Mouse (Mus musculus) limb, embryonic 13.5 days (tissue): Measurements from ENCODE around the gene Nhs. TPM values are rescaled to one million over a fixed set of nuclear protein-coding genes. Genes with fewer than 3 reads are reported as not detected.

ENCODE experiments used
- ATAC-seq: fragments of 200-750 bp; cut with Nextera tagmentation; 2 replicates; pipeline ENCODE4 v1.8.0; 2017; ENCODE audit warnings: low read depth, moderate number of reproducible peaks, moderate TSS enrichment; ENCODE audit not compliant: low FRiP score
- H3K27ac ChIP-seq: fragments of 300-500 bp; sonication (generic); 2 replicates; pipeline ENCODE4 v1.5.1; 2015; ENCODE audit warnings: inconsistent platforms, mild to moderate bottlenecking, moderate library complexity
- H3K27me3 ChIP-seq: fragments of 300-500 bp; sonication (generic); 2 replicates; pipeline ENCODE4 v1.6.1; 2015; ENCODE audit warnings: mild to moderate bottlenecking, inconsistent platforms
- H3K36me3 ChIP-seq: fragments of 300-500 bp; sonication (generic); 2 replicates; pipeline ENCODE4 v1.6.1; 2015; ENCODE audit warnings: inconsistent platforms, mild to moderate bottlenecking, moderate library complexity
- H3K4me1 ChIP-seq: fragments of 300-500 bp; sonication (generic); 2 replicates; pipeline ENCODE4 v1.6.1; 2015; ENCODE audit warnings: inconsistent platforms
- H3K4me2 ChIP-seq: fragments of 300-500 bp; sonication (generic); replicated peaks from 2 replicates; pipeline ENCODE4 v1.6.1; 2015; ENCODE audit warnings: inconsistent platforms, mild to moderate bottlenecking, moderate library complexity
- H3K4me3 ChIP-seq: fragments of 300-500 bp; sonication (generic); 2 replicates; pipeline ENCODE4 v1.5.1; 2015; ENCODE audit warnings: moderate library complexity, mild to moderate bottlenecking, inconsistent platforms
- H3K9ac ChIP-seq: fragments of 300-500 bp; sonication (generic); 2 replicates; pipeline ENCODE4 v1.6.1; 2015; ENCODE audit warnings: mild to moderate bottlenecking, inconsistent platforms
- H3K9me3 ChIP-seq: fragments of 300-500 bp; sonication (generic); 2 replicates; pipeline ENCODE4 v1.6.1; 2016; ENCODE audit warnings: inconsistent platforms
- WGBS: fragments of 180-500 bp; shearing (Covaris S2); methylation state at CpG from one replicate; pipeline ENCODE4 v1.1.7; 2015; 5-methylcytosine and 5-hydroxymethylcytosine counted together
- polyA plus RNA-seq: library from polyadenylated mRNA; unstranded; fragments of >200 nt; fragmentation: Nextera tagmentation; extraction: Ambion mirVana; gene quantifications from 2 replicates; pipeline ENCODE4 v1.2.1, GENCODE M21; 2015

Gene Nhs
- polyA plus RNA-seq, 1 experiment from 2014 or later = 3.0 TPM

DNA sequence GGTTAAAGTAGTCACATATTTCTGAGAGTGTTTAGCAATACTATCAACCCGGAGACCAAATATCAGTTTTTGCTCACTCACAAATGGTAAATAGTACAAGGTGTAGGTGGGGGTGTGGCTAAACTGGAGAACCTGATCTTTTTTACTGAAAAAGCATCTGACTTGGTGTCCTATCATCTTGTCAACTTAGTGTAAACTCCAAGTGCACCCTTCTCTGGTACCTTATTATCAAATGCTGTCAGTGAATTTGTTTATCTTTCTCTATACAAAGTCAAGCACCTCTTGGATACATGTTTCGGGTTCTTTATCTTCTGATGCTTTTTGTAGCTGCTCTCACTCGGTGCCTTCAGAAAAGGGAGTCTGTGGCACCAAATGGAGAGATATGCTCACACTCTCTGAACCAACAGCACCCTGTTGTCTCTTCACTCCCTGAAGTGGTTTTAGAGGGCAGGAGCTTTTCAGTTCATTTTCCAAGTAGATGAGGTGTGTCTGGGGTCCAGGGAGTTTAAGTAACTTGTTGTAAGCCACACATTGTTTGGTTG is 187.5 kb downstream of the Nhs start:
- H3K27me3 ChIP-seq = peaks cover 55% of the 10 kb centered on the region
- H3K9ac ChIP-seq = no peak overlapping the region
- no peaks in the 10 kb centered on the region for H3K9me3 ChIP-seq
- H3K4me3 ChIP-seq = no peak overlapping the region
- H3K27ac ChIP-seq = no peak overlapping the region
- H3K36me3 ChIP-seq = no peaks in the 10 kb centered on the region
- ATAC-seq = no peak
- H3K4me1 ChIP-seq = 0 out of 2 replicates have a peak, but pooled peaks cover 6% of the 10 kb centered on the region
- H3K4me2 ChIP-seq = no peak overlapping the region
- WGBS = 85% methylated on average over 3 of the region's 3 CpGs

DNA sequence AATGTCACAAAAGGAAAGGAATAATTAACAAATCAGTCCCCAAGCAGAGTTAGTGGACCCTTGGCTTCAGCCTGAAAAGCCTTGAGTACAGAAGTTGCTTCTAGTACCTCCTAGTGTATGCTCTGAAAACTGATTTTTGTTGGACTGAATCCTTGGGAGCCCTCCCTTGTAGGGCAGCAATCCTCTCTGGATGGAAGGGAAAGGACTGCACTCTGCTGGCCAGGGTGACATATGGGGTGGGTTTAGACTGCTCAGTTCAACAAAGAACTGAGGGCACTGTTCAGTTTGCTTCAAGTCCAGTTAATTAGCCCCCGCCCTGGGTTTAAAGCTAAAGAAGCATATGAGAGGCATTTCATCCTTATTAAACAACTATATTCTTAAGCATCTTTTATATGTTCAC is 188.4 kb downstream of the Nhs start:
- Histone ChIP-seq H3K4me3 (no peak overlapping the region), H3K4me2 (no peak overlapping the region), H3K9ac (no peak overlapping the region), H3K36me3 (no peaks in the 10 kb centered on the region), H3K4me1 (0 out of 2 replicates have a peak, but pooled peaks cover 6% of the 10 kb centered on the region), H3K27ac (no peak overlapping the region), H3K27me3 (peaks cover 47% of the 10 kb centered on the region), H3K9me3 (no peaks in the 10 kb centered on the region)
- no peak for ATAC-seq
- WGBS = 92% methylated on average over 1 of the region's 1 CpGs

DNA sequence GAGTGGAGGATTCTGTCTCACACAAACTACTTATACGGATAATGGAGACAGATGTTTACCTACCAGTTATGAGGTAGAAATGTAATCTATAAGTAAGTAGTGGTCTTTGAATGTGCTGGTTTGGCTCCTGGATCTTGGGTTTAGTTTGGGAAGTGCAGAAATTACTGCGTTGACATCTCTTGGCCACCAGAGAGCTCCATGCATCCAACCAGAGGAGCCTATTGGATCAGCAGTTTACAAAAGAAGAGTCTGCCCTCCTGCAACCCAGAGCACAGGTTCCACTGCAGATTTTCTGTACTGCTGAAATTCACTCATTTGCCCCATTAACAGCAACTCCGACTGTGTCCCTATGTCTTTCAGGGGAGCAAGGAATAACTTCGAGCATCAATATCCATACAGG is 191.8 kb downstream of the Nhs start:
- no peak overlapping the region for H3K4me3 ChIP-seq
- H3K9ac ChIP-seq = no peak overlapping the region
- no peaks in the 10 kb centered on the region for H3K9me3 ChIP-seq
- no peak overlapping the region for H3K4me2 ChIP-seq
- no peak for ATAC-seq
- no peak overlapping the region for H3K27ac ChIP-seq
- WGBS = 29% methylated on average over 4 of the region's 4 CpGs
- H3K27me3 ChIP-seq = peaks cover 39% of the 10 kb centered on the region
- no peaks in the 10 kb centered on the region for H3K36me3 ChIP-seq
- H3K4me1 ChIP-seq = no peaks in the 10 kb centered on the region

DNA sequence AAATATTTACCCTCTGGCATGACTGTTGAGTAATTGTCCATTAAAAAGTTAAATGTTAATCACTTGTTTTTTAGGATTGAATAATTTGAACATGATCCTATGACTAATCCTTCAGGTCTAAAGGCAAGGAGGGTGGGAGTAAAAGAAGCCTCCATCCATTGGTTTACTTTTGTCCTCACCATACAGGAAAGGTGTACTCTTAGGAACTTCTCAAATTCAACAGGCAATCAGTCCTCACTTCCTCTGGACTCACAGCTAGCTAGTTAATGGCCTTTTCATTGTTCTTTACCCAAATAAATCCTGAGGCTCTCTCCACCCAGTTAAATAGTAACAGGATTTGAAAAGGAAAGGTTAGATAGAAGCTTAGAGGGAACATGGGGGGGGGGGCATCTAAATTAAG is 196.2 kb downstream of the Nhs start:
- no peaks in the 10 kb centered on the region for H3K36me3 ChIP-seq
- H3K27ac ChIP-seq = no peak overlapping the region
- no peak overlapping the region for H3K4me2 ChIP-seq
- no peak overlapping the region for H3K4me3 ChIP-seq
- no peak for ATAC-seq
- peaks cover 25% of the 10 kb centered on the region for H3K27me3 ChIP-seq
- H3K4me1 ChIP-seq = no peaks in the 10 kb centered on the region
- H3K9me3 ChIP-seq = no peaks in the 10 kb centered on the region
- H3K9ac ChIP-seq = no peak overlapping the region

DNA sequence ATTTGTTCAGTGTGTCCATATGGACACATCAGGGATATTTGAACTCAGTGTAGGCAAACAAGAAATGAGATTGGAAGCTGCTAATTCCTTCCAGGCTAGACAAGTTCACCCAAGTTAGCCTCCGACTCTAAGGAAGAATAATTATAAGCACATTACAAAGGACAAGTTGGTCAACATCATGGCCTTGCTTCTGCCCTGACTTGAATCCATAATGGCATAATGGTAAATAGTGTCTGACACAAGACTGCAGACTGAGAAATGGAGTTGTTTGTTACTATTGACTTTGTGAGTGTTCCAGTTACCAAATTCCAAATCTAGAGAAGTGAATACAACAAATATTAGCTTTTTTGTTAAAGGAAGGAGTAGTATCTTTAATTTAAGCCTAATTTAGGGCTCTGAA is 196.7 kb downstream of the Nhs start:
- ATAC-seq = no peak
- WGBS = 52% methylated on average over 1 of the region's 1 CpGs
- H3K27ac ChIP-seq = no peak overlapping the region
- no peaks in the 10 kb centered on the region for H3K4me1 ChIP-seq
- peaks cover 24% of the 10 kb centered on the region for H3K27me3 ChIP-seq
- H3K4me3 ChIP-seq = no peak overlapping the region
- H3K36me3 ChIP-seq = no peaks in the 10 kb centered on the region
- H3K4me2 ChIP-seq = no peak overlapping the region
- no peaks in the 10 kb centered on the region for H3K9me3 ChIP-seq
- H3K9ac ChIP-seq = no peak overlapping the region

DNA sequence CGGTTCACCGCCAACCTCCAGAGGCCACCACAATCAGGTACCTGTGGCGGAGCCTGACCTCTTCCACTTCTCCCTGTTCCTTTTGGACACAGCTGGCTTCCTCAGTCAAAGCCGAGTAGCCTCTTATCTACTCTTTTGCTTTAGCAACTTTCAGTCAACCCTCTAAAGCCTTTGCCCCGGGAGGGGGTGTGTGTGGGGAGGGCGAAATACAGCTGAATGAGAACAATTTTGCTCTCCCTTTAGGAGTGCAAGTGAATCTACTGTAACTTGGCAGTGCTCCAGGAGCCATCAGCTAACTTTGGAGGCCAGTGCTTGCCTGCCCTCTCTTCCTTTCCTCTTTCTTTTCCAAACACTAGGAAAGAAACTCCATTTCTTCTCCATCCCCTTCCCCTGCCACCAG is 197.8 kb downstream of the Nhs start:
- no peak overlapping the region for H3K4me3 ChIP-seq
- H3K4me2 ChIP-seq = no peak overlapping the region
- H3K4me1 ChIP-seq = no peaks in the 10 kb centered on the region
- no peaks in the 10 kb centered on the region for H3K9me3 ChIP-seq
- H3K36me3 ChIP-seq = no peaks in the 10 kb centered on the region
- no peak overlapping the region for H3K9ac ChIP-seq
- H3K27ac ChIP-seq = no peak overlapping the region
- WGBS = 66% methylated on average over 6 of the region's 6 CpGs
- H3K27me3 ChIP-seq = peaks cover 16% of the 10 kb centered on the region; the same call in 1 of the 2 replicates
- ATAC-seq = no peak

GRCm38 (mm10) chrX:161961176-161961575 is 198.4 kb downstream of the Nhs start:
- Histone ChIP-seq H3K4me1 (no peaks in the 10 kb centered on the region), H3K27me3 (peaks cover 21% of the 10 kb centered on the region; the same call in 1 of the 2 replicates), H3K4me3 (no peak overlapping the region), H3K36me3 (no peaks in the 10 kb centered on the region), H3K9me3 (no peaks in the 10 kb centered on the region), H3K4me2 (no peak overlapping the region), H3K9ac (no peak overlapping the region), H3K27ac (no peak overlapping the region)
- WGBS = 35% methylated on average over 4 of the region's 4 CpGs
- peak; percentile 57; the same call in 1 of the 2 replicates for ATAC-seq

- no peaks in the 10 kb centered on the region for H3K4me1 ChIP-seq
- H3K4me2 ChIP-seq = no peak overlapping the region
- no peak overlapping the region for H3K4me3 ChIP-seq
- H3K27ac ChIP-seq = no peak overlapping the region
- no peak for ATAC-seq
- H3K27me3 ChIP-seq = peaks cover 33% of the 10 kb centered on the region; the same call in 1 of the 2 replicates
- no peaks in the 10 kb centered on the region for H3K9me3 ChIP-seq
- no peak overlapping the region for H3K9ac ChIP-seq
- no peaks in the 10 kb centered on the region for H3K36me3 ChIP-seq
Observed at GRCm38 (mm10) chrX:161952356-161952755, 207.2 kb downstream of the Nhs start.

DNA sequence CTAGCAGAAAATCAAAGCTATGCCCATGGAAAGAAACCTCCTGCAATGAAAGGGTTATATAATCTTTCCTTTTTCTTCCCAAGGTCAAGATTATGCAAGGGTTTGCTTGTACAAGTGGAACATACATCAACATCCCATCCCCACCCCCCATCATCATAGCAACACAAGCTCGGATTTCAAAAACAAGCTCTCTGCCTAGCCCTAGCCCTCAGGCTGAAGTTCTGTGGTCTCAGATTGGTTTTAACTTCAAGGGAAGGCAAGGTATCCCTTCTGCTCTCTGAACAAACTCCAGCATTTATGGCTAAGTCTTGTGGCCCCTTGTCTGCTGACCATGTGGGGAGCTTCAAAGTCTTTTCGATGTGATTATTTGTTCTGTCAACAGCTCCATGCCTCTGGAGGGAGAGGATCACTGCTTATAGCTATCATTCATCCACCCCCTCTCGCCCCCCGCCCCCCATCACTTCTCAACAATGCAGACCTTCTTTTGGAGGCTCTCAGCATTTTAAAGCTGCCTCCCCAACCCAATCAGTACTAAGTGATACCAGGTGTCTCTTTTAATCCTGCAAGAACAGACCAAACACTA is 216.3 kb downstream of the Nhs start:
- Histone ChIP-seq H3K9me3 (no peaks in the 10 kb centered on the region), H3K9ac (no peak overlapping the region), H3K27ac (no peak overlapping the region), H3K4me2 (no peak overlapping the region), H3K27me3 (peaks cover 35% of the 10 kb centered on the region), H3K36me3 (no peaks in the 10 kb centered on the region), H3K4me1 (peaks cover 4% of the 10 kb centered on the region), H3K4me3 (no peak overlapping the region)
- 26% methylated on average over 4 of the region's 4 CpGs for WGBS
- 0 out of 2 replicates have a peak, but pooled peaks have one; percentile 5 for ATAC-seq

DNA sequence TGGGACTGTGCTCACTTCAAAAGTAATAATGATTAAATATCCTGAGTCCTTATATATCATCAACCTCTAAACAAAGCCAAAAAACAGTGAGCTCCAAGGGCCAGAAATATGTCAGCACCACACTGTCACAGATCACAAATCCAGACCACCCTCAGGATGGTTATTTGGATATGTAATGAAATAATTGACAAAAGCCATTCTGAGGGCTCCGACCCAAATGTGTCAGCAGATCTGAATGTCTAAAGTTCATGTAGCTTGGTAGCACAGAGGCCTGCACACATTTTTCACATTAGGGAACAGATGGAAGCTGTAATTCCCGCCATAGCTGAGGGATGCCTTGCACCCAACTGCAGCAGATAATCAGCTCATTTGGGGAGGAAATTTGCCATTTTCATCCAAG is 218.8 kb downstream of the Nhs start:
- H3K4me3 ChIP-seq = no peak overlapping the region
- no peaks in the 10 kb centered on the region for H3K36me3 ChIP-seq
- peaks cover 4% of the 10 kb centered on the region for H3K4me1 ChIP-seq
- no peak overlapping the region for H3K4me2 ChIP-seq
- no peaks in the 10 kb centered on the region for H3K9me3 ChIP-seq
- H3K9ac ChIP-seq = no peak overlapping the region
- no peak overlapping the region for H3K27ac ChIP-seq
- ATAC-seq = 0 out of 2 replicates have a peak, but pooled peaks have one; percentile 44
- peaks cover 46% of the 10 kb centered on the region for H3K27me3 ChIP-seq
- WGBS = 30% methylated on average over 2 of the region's 2 CpGs

DNA sequence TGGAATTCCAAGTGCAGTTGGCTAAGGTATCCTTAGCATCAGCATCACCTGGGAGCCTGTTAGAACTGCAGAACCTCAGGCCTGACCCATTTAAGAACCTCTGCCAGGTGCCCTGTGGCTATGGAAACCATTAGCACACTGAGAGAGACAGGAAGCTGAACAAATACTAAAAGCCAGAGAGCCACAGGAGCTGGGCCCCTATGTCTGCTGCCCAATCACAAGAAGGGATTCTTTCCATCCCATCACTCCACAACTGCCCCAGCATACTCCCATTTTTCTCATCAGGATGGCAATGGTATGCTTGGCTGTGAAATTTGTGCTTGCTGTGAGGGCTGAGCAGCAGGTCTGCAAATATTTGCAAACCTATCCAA is 232.9 kb downstream of the Nhs start:
- Histone ChIP-seq H3K27ac (peak overlapping the region; percentile 74; the same call in 1 of the 2 replicates), H3K4me1 (0 out of 2 replicates have a peak, but pooled peaks cover 15% of the 10 kb centered on the region), H3K36me3 (no peaks in the 10 kb centered on the region), H3K4me3 (peak overlapping the region; percentile 27; the same call in 1 of the 2 replicates), H3K27me3 (peaks cover 61% of the 10 kb centered on the region), H3K9ac (no peak overlapping the region), H3K4me2 (peak overlapping the region; percentile 50), H3K9me3 (no peaks in the 10 kb centered on the region)
- no peak for ATAC-seq

GRCm38 (mm10) chrX:161925973-161926682 is 233.4 kb downstream of the Nhs start:
- Histone ChIP-seq H3K9ac (peak overlapping the region; percentile 35; the same call in 1 of the 2 replicates), H3K9me3 (no peaks in the 10 kb centered on the region), H3K27me3 (peaks cover 60% of the 10 kb centered on the region), H3K4me3 (peak overlapping the region; percentile 27), H3K27ac (peak overlapping the region; percentile 74), H3K4me2 (peak overlapping the region; percentile 50), H3K36me3 (no peaks in the 10 kb centered on the region), H3K4me1 (0 out of 2 replicates have a peak, but pooled peaks cover 15% of the 10 kb centered on the region)
- 22% methylated on average over 6 of the region's 6 CpGs for WGBS
- ATAC-seq = peak; percentile 91
